Mouse (Mus musculus) kidney, postnatal 10 days (tissue): ENCODE data around the gene Hist1h2bq.
"Not testable (repeated sequence)": the region's sequence is repeated elsewhere in the genome, so short reads cannot be mapped to it uniquely, and the experiment has no call there.

Source experiments
- DNase-seq: peaks from one replicate; pipeline ENCODE4 v3.0.0; 2021; ENCODE audit warnings: mixed read lengths

Hist1h2bq gene

DNA sequence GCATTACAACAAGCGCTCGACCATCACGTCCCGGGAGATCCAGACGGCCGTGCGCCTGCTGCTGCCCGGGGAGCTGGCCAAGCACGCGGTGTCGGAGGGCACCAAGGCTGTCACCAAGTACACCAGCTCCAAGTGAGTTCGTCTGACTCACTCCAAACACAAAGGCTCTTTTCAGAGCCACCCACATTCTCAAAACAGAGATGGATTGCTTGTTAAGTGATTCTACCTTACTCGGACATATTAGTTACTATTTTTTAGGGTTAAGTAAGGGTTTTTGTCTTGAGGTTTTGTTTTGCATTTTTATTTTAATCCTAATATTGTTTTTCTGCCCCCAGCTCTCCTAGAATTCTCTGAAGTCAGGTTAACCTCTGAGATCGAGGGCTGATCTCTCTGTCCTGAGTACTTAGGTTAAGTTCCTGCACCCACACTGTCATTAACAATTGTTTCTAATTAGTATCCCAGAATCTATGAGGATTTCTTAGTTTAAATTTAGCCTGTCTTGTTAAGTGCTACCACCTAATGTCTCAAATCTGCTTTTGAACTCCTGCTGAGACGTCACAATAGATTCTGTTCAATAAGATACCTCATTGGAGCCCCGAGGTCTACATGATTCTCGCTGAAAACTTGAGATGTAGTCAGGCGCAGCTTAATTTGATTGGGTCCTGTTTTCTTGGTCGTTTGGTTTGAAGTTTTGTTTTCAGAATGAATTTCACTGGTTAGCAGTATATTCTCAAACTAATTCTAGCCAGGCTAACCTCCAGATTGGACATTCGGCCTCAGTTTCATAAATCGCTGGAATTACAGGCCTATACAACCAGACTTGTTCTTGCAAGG lies 22.0 kb downstream of the Hist1h2bq start:
- DNase-seq: no peak

DNA sequence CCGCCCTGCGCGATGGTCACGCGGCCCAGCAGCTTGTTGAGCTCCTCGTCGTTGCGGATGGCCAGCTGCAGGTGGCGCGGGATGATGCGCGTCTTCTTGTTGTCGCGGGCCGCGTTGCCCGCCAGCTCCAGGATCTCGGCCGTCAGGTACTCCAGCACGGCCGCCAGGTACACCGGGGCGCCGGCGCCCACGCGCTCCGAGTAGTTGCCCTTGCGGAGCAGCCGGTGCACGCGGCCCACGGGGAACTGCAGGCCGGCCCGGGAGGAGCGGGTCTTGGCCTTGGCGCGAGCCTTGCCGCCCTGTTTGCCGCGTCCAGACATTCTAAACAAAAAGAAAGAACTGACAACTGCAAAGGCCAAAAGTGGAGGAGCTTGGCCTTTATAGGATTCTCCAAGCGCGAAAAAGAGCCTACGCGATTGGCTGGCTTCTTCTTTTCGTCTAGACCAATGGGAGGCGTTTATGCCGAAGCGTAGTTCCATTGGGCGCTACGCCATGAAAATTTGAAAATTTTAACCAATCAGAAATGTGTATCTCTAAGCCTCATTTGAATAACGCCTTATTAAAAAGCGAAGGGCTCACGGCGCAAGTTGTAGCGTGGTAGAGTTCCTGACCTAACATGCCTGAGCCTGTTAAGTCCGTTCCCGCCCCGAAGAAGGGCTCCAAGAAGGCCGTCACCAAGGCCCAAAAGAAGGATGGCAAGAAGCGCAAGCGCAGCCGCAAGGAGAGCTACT lies 22.9 kb downstream of the Hist1h2bq start, which contains the start of the genes Hist1h2an and Hist1h2bp:
Gene Hist1h2an, minus strand, starts transcription at position 320 of the 731 bp plus-strand sequence.
Gene Hist1h2bp, plus strand, starts transcription at position 563 of the 731 bp plus-strand sequence.
- DNase-seq: peak; percentile 86

DNA sequence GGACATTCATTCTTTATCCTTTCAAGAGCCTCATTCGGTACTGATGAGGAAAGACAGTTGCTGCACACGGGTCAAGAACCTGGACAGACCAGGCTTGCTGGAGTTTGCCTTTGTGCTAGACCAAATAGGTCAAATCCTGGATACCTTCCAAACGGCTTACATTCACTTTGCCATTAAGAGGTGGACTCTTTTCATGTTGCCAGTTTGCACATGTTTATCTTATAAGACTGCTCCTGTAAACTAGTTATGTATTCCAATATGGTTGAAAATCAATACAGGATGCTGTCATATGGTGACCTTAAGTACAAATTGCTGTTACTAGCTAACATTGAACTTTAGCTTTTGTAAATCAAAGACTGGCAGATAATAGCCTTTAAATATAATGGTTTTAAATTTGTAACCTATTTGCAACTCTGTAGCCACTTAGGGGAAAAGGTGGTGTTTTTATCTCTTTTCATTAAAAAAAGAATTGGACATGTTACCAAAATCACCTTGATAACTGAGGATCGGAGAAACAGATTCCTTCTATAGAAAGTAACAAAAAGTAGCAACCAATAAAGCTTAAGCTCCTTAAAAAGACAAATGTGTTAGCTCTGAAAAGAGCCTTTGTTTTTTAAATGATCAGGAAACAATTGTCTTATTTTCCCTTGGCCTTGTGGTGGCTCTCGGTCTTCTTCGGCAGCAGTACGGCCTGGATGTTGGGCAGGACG lies 23.7 kb downstream of the Hist1h2bq start:
- DNase-seq: no peak

DNA sequence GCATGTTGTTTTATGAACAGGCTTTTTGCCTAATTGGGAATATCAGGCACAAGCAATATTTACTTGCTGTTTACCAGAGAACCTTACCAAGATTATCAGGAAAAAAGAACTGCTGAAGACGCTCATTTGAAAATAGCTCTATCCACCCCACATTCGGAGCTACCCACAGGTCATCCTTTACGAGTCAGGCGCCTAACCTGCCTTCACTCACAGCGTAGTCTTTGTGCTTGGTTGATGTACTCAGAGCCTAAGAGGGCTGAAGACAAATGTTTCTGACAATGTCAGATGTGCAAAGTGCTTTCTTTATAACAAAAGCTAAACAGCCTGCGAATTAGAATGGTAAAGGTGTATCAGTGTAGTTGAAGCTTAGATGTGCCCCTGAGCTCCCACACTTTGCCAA lies 25.7 kb downstream of the Hist1h2bq start:
- no peak for DNase-seq

DNA sequence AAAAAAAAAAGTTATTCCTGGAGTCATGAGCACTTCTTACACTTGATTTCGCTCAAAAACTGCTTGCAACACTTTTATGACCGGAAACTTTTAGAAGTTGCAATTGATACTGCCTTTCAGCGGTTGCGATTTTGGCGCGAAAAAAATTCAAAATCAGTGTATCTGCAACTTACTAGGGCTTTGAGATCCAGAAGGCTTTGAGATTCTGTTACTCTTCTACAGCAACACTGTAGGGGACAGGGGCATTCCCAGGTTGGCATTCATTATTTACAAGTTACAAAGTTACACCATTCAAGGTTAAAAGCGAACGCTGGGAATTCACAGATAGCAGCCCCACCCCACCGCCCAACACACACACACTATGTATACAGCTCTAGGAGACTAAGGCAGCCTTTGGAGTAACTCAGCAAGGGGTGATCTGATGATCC lies 26.2 kb downstream of the Hist1h2bq start:
- peak; percentile 27 for DNase-seq

DNA sequence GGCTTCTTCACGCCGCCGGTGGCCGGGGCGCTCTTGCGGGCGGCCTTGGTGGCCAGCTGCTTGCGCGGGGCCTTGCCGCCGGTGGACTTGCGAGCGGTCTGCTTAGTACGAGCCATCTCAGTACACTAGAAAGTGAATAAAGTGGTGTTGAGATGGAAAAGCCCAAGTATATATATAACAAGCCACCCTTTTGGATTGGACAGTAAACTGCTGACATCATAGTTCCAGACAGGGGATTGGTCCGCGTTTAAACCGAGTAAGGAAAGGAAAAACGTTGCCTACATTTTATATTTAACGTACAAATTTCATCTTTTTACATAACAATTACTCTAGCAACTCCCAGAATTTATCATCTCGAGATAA lies 26.8 kb downstream of the Hist1h2bq start, which contains the start of gene Hist1h3i:
Gene Hist1h3i, minus strand, starts transcription at position 116 of the 363 bp plus-strand sequence.
- peak; percentile 61 for DNase-seq

DNA sequence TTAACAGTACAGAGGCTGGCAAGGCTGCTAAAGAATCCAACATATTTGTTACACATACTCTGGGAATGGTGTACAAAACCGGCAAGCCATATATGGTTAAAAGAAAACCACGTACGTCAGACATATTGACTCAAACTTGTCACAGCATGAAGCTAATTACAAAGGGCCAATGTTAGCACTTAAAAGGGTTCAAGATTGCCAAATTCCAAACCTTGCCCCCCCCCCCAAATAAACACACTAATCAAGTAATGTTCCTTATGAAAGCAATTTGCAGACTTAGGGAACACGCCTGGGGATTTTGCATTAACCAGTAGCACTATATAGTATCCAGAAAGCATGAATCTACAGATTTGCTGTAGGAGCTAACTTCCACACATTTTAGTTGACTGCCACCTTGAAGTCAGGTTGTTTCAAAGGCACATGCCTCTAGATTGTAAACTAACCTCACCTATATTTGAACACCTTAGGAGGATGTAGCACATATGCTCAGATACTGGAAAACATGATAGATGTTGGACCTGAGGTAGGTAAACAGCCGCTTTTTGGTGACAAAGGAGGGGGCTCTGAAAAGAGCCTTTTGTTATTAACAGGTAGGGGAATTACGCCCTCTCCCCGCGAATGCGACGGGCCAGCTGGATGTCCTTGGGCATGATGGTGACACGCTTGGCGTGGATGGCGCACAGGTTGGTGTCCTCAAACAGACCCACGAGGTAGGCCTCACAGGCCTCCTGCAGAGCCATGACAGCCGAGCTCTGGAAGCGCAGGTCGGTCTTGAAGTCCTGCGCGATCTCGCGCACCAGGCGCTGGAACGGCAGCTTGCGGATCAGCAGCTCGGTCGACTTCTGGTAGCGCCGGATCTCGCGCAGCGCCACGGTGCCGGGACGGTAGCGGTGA lies 27.4 kb downstream of the Hist1h2bq start:
- not testable (repeated sequence) for DNase-seq

DNA sequence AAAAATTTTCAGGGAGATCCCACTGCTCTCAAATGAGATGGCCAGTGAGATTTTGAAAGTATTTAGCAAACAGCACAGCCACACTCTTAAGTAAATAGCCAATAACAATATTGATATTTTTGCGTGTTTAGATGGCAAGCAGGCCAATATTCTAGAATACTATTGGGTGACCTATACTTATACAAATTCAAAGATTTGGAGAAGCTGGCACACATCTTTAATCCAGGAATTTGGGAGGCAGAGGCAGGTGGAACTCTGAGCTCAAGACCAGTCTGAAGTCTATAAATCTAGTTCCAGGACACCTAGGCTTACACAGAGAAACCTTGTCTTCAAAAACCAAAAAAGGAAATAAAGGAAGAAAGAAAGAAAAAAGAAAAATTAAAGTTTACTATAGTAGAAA lies 28.4 kb downstream of the Hist1h2bq start:
- DNase-seq: no peak

DNA sequence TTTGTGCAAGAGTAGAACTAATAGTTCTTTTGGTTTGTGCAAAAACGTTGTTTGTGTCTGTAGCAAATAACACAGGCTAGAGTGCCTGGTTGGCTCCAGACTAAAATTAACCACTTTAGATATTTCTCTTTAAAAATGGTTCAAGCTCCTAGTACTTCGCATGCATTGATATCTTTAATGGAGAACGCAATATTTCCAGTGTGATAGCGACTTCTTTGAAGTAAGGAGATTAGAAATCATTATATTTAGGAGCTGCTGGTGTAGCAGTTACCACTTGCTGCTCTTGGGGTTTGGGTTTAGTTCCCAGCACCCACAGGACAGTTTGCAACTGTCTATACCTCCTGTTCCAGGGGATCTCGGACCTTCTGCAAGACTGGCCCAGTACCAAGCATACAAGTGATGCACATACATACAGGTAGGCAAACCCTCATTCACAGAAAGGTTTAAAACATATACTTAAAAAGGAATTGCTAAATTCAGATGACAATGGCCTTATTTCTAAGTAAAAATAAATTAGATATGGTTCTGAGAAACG lies 28.9 kb downstream of the Hist1h2bq start:
- no peak for DNase-seq

DNA sequence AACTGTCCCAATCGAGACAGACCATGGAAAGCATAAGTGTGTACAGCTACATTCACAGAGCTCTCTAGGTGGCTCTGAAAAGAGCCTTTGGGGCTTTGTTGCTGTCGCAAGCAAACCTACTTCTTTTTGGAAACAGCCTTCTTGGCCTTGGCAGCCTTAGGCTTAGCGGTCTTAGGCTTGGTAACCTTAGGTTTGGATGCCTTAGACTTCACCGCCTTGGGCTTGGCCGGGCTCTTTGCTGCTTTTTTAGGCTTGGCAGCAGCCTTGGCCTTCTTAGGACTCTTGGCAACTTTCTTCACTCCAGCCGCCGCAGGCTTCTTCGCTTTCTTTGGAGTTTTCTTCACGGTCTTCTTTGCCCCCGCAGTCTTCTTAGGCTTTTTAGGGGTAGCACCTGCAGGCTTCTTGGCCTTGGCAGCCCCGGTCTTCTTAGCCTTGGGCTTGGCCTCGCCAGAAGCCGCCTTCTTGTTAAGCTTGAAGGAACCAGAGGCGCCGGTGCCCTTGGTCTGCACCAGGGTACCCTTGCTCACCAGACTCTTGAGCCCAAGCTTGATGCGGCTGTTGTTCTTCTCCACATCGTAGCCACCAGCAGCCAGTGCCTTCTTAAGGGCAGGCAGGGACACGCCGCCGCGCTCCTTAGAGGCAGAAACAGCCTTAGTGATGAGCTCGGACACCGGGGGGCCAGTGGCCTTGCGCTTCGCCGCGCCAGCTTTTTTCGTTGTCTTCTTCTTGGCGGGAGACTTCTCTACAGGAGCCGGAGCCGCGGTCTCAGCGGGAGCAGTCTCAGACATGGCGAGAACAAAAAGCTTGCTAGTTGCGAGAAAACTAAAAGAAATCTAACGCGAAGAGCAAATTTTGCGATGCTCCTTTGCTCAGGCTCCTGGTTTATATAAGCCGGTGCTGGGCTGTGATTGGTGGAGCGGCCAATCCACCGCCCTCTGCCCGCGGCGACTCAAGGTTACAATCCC lies 29.9 kb downstream of the Hist1h2bq start, which contains the start of gene Hist1h1b:
Gene Hist1h1b, minus strand, starts transcription at position 859 of the 965 bp plus-strand sequence.
- peak; percentile 69 for DNase-seq

DNA sequence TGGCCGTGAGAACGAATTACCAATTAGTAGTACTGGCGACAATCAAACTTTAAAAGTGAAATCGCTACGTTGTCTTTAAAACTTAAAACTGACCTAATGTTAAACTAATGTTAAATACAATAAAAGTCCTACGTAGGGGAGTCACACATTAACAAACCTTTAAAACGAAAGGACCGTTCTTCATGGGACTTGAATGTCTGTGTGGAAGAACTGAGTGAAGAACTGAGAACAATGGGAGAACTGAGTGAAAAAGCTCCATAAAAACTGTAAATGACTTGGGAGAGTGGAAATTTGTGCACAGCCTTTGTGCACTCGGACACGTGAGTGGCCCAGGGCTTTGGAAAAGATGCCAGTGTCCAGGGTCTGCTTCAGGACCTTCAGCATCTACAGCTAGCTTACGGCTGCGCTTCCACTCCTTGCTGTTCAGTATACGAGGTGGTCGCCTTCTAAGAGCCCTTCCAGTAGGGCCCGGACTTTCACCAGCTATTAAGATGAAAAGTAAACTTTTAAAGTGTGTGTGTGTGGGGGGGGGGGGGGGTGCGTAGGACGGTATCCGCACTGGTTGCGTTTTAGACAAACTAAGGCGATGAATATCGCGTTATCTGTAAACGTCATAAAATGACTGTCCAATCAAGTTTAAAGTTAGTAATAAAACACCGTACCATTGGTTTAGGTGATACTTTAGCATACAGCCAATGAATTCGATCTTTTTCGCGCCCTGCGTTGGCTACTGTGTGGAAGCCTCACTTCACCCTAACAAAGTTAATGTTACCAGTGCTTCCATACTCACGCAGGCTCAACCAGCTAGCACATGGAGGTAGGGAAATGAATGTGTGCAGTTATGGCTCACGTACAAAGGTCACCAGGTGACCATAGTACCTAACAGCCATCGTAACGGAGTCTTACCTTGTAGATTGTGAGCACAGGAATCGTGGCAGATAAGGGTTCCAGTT lies 30.9 kb downstream of the Hist1h2bq start:
- peak; percentile 80 for DNase-seq
